Mouse (Mus musculus) yolk sac, embryonic 10.5 days (tissue): ENCODE measurements around the gene AC161166.1.

Source experiments
- DNase-seq: peaks from one replicate; pipeline ENCODE4 v3.0.0-alpha.2; 2017; ENCODE audit warnings: low spot score

AC161166.1 gene

DNA sequence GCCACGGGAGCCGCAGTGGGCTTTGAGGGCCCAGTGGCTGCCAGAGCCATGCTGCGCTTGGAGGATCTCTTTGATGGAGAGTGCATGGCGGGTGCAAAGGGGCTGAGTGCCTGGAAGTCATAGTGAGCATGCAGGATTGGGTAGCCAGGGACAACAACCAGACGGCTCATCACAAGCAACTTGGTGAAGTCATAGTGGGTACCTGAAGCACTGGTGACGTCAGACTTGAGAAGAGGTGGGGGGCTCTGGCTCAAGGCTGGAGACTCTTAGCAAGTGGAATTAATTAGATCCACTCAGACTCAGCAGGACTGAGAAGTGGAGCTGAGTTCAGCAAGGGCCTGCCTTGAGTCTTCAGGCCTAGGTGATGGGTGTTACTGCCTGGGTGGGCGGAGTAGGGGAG lies at the start of gene AC161166.1:
TSS of gene AC161166.1 (minus strand) at position 101 of the 400 bp plus-strand sequence.
- DNase-seq: no peak

GRCm38 (mm10) chr7:24561450-24561849 lies 49.2 kb upstream of the AC161166.1 start:
- no peak for DNase-seq

DNA sequence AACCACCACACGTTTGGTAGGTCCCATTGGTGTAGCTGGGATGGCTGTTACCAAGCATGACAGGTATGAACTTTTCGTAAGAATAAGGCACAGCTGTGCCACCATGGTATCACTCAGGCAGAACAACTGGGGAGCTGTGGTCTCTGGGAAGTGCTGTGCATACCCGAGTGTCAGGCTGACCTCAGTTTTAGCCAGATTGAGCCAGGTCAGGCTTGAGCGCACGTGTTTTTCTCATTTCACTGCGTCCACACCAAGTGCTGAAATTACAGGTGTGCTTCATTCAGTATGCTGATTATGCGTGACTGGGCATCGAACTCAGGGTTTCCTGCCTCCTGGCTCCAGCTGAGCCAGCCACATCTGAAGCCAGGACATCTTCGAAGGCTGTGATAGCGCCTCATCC lies 43.5 kb upstream of the AC161166.1 start:
- no peak for DNase-seq

DNA sequence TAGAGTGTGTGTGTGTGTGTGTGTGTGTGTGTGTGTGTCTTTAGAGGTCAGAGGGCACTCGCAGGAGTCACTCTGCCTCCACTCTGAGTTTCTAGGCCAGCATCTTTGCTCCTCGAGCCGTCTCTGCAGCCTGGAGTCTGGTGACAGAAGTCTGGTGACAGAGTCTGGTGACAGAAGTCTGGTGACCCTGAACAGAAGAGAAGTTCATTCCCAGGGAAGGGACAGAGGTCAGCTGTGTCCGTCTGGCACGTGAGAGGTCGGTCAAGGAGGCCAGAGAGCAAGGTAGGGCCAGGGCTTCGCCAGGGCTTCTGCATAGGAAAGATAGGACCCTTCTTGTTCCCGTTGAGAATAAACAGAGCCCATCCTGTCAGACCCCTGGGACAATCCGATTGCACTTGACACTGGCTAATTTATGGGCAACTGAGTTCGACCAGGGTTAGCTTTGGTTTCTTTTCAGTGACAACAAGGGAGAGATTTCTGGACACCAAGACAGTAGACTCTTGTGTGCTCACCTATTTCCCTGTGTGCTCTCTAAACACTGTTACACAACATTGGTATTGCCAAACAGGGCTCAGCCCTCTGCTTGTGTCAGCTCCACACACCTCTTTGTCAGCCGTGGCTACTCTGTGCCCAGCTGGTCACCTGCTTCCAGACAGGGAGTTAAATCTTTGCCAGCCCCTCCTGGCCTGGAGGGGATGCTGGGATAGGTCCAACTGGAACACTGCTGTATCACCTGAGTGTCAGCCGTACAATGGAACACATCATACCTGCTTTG lies 39.9 kb upstream of the AC161166.1 start:
- peak; percentile 87 for DNase-seq

- no peak for DNase-seq
Observed at GRCm38 (mm10) chr7:24547534-24548036, 35.3 kb upstream of the AC161166.1 start.

DNA sequence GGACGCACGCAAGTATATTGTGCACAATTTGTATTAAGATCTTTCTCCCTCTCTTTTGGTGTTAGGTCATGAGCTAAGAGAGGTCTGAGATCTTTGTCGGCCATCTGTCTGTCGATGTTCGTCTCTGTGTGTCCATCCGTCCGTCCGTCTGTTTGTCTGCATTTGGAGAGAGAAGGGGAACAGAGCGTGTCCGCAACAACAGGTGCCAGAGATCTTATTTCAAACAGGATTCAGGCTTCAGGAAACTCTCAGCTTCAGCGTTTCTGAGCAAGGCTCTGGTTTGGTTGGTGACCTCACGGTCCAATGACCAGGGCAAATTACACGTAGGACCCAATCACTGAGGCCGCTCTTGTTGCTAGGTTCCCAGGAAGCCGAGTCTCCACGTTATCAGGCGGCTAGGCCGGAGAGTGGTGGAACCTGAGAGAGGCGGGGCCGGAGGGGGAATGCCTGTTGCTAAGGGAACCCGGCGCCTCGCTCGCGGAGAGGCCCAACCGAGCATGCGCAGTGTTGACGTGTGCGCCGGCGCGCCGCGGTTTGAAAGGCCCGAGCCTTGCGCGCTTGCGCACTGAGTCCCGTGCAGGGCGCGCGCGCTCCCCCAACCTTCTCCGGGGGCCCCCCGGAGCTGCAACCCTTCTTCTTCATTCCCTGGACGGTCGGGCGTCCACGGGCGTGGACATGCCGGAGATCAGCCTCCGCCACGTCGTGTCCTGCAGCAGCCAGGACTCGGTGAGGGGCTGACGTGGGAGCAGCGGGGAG lies 34.6 kb upstream of the AC161166.1 start:
- DNase-seq: peak; percentile 99

DNA sequence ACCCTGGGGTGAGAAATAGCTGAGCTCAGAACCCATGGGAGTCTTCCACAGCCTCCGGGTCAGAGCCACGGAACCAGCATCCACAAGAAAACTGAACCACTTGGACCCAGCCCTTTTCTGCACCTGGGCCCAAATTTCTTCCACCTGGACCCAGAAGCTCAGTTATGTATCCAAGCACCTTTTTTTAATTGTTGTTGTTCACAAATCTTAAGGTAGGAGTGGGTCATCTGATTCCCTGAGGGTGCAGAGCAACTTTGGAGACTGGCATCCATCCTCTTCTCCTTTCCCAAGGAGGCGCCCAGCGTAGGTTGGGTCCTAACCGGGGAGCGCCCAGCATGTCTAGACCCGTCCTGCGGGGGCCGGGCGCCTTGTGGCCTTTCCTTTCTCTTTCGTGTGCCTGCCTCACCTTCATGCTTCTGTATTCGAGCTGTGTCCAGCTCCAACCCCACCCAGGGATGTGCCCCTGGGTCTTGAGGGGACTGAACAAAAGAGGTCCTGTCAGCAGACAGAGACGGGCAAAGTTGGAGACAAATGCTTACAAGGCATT lies 33.9 kb upstream of the AC161166.1 start, which contains the start of the genes Pinlyp and Xrcc1:
TSS of gene Pinlyp (minus strand) at position 51 of the 547 bp plus-strand sequence.
TSS of gene Xrcc1 (plus strand) at position 222 of the 547 bp plus-strand sequence.
- no peak for DNase-seq

DNA sequence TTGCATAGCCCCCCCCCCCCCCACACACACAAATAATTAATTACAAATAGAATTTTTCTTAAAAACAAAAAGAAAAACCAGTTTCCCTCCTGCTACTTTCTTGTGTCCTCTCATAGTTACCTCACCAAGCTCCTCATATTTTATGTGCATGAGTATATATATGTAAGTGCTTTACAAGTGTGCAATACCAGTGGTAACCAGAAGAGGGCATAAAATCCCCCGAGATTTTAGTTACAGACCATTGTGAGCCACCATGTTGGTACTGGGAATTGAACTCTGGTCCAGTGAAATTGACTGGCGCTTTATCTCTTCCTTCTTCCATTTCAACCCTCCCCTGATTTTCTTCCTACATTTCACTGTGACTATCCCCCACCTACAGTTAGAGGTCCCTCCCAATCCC lies 32.3 kb upstream of the AC161166.1 start:
- DNase-seq: no peak

- DNase-seq: no peak
Observed at GRCm38 (mm10) chr7:24539686-24540085, 27.4 kb upstream of the AC161166.1 start.

- no peak for DNase-seq
Observed at GRCm38 (mm10) chr7:24538701-24539100, 26.4 kb upstream of the AC161166.1 start.

- DNase-seq: no peak
Observed at GRCm38 (mm10) chr7:24538154-24538553, 25.9 kb upstream of the AC161166.1 start.

- no peak for DNase-seq
Observed at GRCm38 (mm10) chr7:24537591-24537990, 25.3 kb upstream of the AC161166.1 start.

DNA sequence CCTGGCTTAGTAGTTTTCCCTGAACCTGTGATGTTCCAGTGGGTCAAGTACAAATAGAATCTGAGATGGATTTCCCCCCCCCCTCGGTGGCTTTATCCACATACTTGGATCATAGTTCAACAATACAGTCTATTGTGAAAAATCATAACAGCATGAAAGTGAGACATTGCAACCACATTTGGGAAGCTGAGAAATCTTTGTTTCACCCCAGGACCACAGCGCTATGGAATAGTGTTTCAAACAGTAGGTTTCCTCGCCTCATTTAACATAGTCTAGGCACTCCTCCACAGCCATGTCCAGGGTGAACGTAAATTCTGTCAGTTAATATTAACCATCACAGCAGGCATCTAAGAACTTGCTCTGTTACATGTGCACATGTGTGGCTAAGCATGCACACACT lies 24.8 kb upstream of the AC161166.1 start:
- no peak for DNase-seq

- no peak for DNase-seq
Observed at GRCm38 (mm10) chr7:24534301-24534700, 22.0 kb upstream of the AC161166.1 start.

- no peak for DNase-seq
Observed at GRCm38 (mm10) chr7:24533806-24534205, 21.6 kb upstream of the AC161166.1 start.

- DNase-seq: no peak
Observed at GRCm38 (mm10) chr7:24533031-24533571, 20.8 kb upstream of the AC161166.1 start.

GRCm38 (mm10) chr7:24531211-24531971 lies 19.1 kb upstream of the AC161166.1 start:
- DNase-seq: peak; percentile 71

- peak; percentile 97 for DNase-seq
Observed at GRCm38 (mm10) chr7:24530062-24530931, 18.0 kb upstream of the AC161166.1 start, which contains the start of gene Irgq. TSS of gene Irgq (plus strand) at chr7:24530689.

DNA sequence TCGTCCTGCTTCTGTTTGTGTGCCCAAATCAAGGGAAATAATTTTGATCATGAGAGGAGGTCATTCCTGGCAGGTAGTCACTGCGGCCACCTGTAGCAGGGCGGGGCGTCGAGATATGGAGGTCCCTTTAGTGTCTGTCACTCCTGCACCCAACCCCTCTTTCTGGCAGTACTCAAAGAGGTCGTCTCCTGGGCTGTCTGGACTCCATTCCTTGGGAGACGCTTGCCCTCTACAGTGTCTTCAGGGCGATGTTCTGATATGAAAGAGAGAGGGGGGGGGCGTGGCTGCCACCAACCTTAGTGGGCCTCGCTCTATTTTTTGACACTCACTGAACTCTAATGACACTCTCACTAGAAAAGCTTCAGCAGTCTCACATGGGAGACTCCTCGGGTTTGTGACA lies 17.3 kb upstream of the AC161166.1 start:
- no peak for DNase-seq

- DNase-seq: no peak
Observed at GRCm38 (mm10) chr7:24528861-24529260, 16.6 kb upstream of the AC161166.1 start.
